Comparison of ENCODE assay signal across 9 mouse cellular contexts in genomic region chr13:72628935-72629631, GRCm38 (mm10). TPM values are rescaled to one million over a fixed set of nuclear protein-coding genes. Genes with fewer than 3 reads are reported as not detected.
DNase-seq lines count a peak whose midpoint lies in the region; ATAC-seq and TF ChIP-seq lines count a peak whose summit lies in the region.
"Had no signal": no experiment of that assay in that cellular context is flagged by ENCODE, and none has a peak within 500 bp of the region (broad histone marks: within the 10 kb centered on the region; RNA-seq: fewer than 3 reads in every experiment).

No protein-coding gene starts in this region.

- H3K4me1 ChIP-seq in testis, adult 2 months (ENCODE audit: control insufficient read depth, insufficient read depth, low read length), result peaks cover 30% of the 10 kb centered on the region
- H3K4me1 ChIP-seq in forebrain, embryonic 15.5 days, result peaks cover 31% of the 10 kb centered on the region
- peaks cover 44% of the 10 kb centered on the region for H3K4me1 ChIP-seq in neural tube, embryonic 15.5 days

- peak overlapping the region; percentile 36; the same call in 1 of the 2 replicates for H3K9ac ChIP-seq in forebrain, embryonic 15.5 days (replicated peaks)
- peak overlapping the region; percentile 47 for H3K9ac ChIP-seq in neural tube, embryonic 15.5 days (replicated peaks)

- no peak overlapping the region for H3K27ac ChIP-seq in testis, adult 2 months (ENCODE audit: control insufficient read depth, insufficient read depth, low read depth, low read length)
- no peak overlapping the region for H3K27ac ChIP-seq in forebrain, embryonic 15.5 days (replicated peaks)
- H3K27ac ChIP-seq in neural tube, embryonic 15.5 days (replicated peaks), result peak overlapping the region; percentile 73

- TF ChIP-seq POLR2A in testis, adult 2 months (IDR thresholded peaks at IDR 0.05; ENCODE audit: control insufficient read depth, low read depth, low read length), result no peak

- H3K4me3 ChIP-seq in testis, adult 2 months (ENCODE audit: control insufficient read depth, low read depth, low read length), result peak overlapping the region; percentile 54
- H3K4me3 ChIP-seq in forebrain, embryonic 15.5 days, result peak overlapping the region; percentile 45
- peak overlapping the region; percentile 49 for H3K4me3 ChIP-seq in neural tube, embryonic 15.5 days (replicated peaks)

- H3K9me3 ChIP-seq in forebrain, embryonic 15.5 days, result no peaks in the 10 kb centered on the region
- no peaks in the 10 kb centered on the region for H3K9me3 ChIP-seq in neural tube, embryonic 15.5 days (replicated peaks)

- TF ChIP-seq CTCF in testis, adult 2 months (IDR thresholded peaks at IDR 0.05; ENCODE audit: control insufficient read depth, insufficient read depth, insufficient replicate concordance, low read depth, low read length), result no peak

- H3K36me3 ChIP-seq in testis, adult 2 months (ENCODE audit: control insufficient read depth, insufficient read depth, low read length), result no peaks in the 10 kb centered on the region
- H3K36me3 ChIP-seq in forebrain, embryonic 15.5 days, result no peaks in the 10 kb centered on the region
- H3K36me3 ChIP-seq in neural tube, embryonic 15.5 days, result no peaks in the 10 kb centered on the region

- H3K27me3 ChIP-seq in testis, adult 2 months (ENCODE audit: control insufficient read depth, insufficient read depth, low read length), result peaks cover 3% of the 10 kb centered on the region
- peaks cover 92% of the 10 kb centered on the region for H3K27me3 ChIP-seq in forebrain, embryonic 15.5 days
- peaks cover 60% of the 10 kb centered on the region for H3K27me3 ChIP-seq in neural tube, embryonic 15.5 days (replicated peaks)

- DNase-seq in testis, postnatal 10 days (ENCODE audit: low spot score), result no peak
- peak; percentile 17 to 50 for DNase-seq in kidney, postnatal 25 days
- DNase-seq in thymus, postnatal 25 days, result no peak
- no peak for DNase-seq in ovary, postnatal 14 days (ENCODE audit: low spot score)

- peak overlapping the region; percentile 85 for H3K4me2 ChIP-seq in forebrain, embryonic 15.5 days (replicated peaks)
- H3K4me2 ChIP-seq in neural tube, embryonic 15.5 days, result peak overlapping the region; percentile 75

- ATAC-seq in forebrain, embryonic 15.5 days (replicated peaks), result peak; percentile 53
- peak; percentile 46 for ATAC-seq in neural tube, embryonic 15.5 days (ENCODE audit: low FRiP score)
- ATAC-seq in megakaryocyte progenitor cell, adult 5-6 weeks (replicated peaks; ENCODE audit: poor library complexity), result no peak

- WGBS in forebrain, embryonic 15.5 days, result under 1% methylated on average over 88 of the region's 88 CpGs
- under 1% methylated on average over 87 of the region's 88 CpGs for WGBS in neural tube, embryonic 15.5 days

RNA-seq across cellular contexts. Expression of gene Irx2, which starts 0.5 kb away (rescaled TPM):
- polyA plus RNA-seq in testis, adult 2 months (2012; rRNA removed), result 2.7 and 3.5 TPM in 2 replicates
- 0.90 and 1.4 TPM in 2 replicates for polyA plus RNA-seq in forebrain, embryonic 15.5 days (2015; fragmentation: Nextera tagmentation; extraction: Ambion mirVana)
- polyA plus RNA-seq in neural tube, embryonic 15.5 days (2015; fragmentation: Nextera tagmentation; extraction: Ambion mirVana), result 8.1 and 11.4 TPM in 2 replicates
- not detected in 2 replicates for total RNA-seq in megakaryocyte progenitor cell, adult 5-6 weeks (2015)
- not detected in 2 replicates for total RNA-seq in megakaryocyte progenitor cell, adult 5-6 weeks (2017)
- polyA plus RNA-seq: cortical plate, adult 2 months had no signal

Comparison
In these comparisons a context has a peak if more than half of its experiments do, and no peak if none do; other contexts are left out.
1. DNase-seq: peak in kidney, postnatal 25 days (2 of 2); none in testis, postnatal 10 days (single experiment), thymus, postnatal 25 days (single experiment) and ovary, postnatal 14 days (single experiment).
2. Peak in every context shown above with its lines, with median percentiles within 50 percentile points of each other: H3K4me3 ChIP-seq.